Mouse (Mus musculus) embryonic facial prominence, embryonic 11.5 days (tissue): ENCODE measurements around the gene Ltb4r2. TPM values are rescaled to one million over a fixed set of nuclear protein-coding genes. Genes with fewer than 3 reads are reported as not detected.

Experiments used
- ATAC-seq: fragments of 200-750 bp; cut with Nextera tagmentation; replicated peaks from 2 replicates; pipeline ENCODE4 v1.8.0; 2017; ENCODE audit warnings: low read depth; ENCODE audit not compliant: insufficient number of reproducible peaks, low FRiP score, low TSS enrichment
- DNase-seq: peaks from one replicate; pipeline ENCODE4 v3.0.0-alpha.2; 2015; ENCODE audit warnings: low spot score
- H3K27ac ChIP-seq: fragments of 300-500 bp; sonication (generic); replicated peaks from 2 replicates; pipeline ENCODE4 v1.5.1; 2014; ENCODE audit warnings: mild to moderate bottlenecking, low read depth, low read length, control low read depth
- H3K27me3 ChIP-seq: fragments of 300-500 bp; sonication (generic); 2 replicates; pipeline ENCODE4 v1.6.1; 2014; ENCODE audit warnings: mild to moderate bottlenecking, low read length, moderate library complexity, mixed read lengths; ENCODE audit not compliant: control insufficient read depth, insufficient read depth
- H3K36me3 ChIP-seq: fragments of 300-500 bp; sonication (generic); replicated peaks from 2 replicates; pipeline ENCODE4 v1.6.1; 2014; ENCODE audit warnings: low read depth, mild to moderate bottlenecking, low read length, moderate library complexity, mixed read lengths; ENCODE audit not compliant: control insufficient read depth, insufficient read depth
- H3K4me1 ChIP-seq: fragments of 300-500 bp; sonication (generic); 2 replicates; pipeline ENCODE4 v1.6.1; 2014; ENCODE audit warnings: low read length, mixed read lengths; ENCODE audit not compliant: control insufficient read depth, insufficient read depth
- H3K4me2 ChIP-seq: fragments of 300-500 bp; sonication (generic); 2 replicates; pipeline ENCODE4 v1.6.1; 2014; ENCODE audit warnings: low read depth, mild to moderate bottlenecking, control low read depth, low read length, moderate library complexity
- H3K4me3 ChIP-seq: fragments of 300-500 bp; sonication (generic); 2 replicates; pipeline ENCODE4 v1.5.1; 2014; ENCODE audit warnings: low read depth, low read length, control low read depth
- H3K9ac ChIP-seq: fragments of 300-500 bp; sonication (generic); replicated peaks from 2 replicates; pipeline ENCODE4 v1.6.1; 2014; ENCODE audit warnings: mild to moderate bottlenecking, control low read depth, low read length
- H3K9me3 ChIP-seq: fragments of 300-500 bp; sonication (generic); replicated peaks from 2 replicates; pipeline ENCODE4 v1.6.1; 2016; ENCODE audit warnings: mild to moderate bottlenecking, low read length, inconsistent platforms, mixed read lengths; ENCODE audit not compliant: control insufficient read depth
- WGBS: fragments of 180-500 bp; shearing (Covaris S2); extraction: QIAGEN DNeasy Blood & Tissue Kit; methylation state at CpG from one replicate; pipeline ENCODE4 v1.1.7; 2014; 5-methylcytosine and 5-hydroxymethylcytosine counted together
- polyA plus RNA-seq: library from polyadenylated mRNA; unstranded; fragments of >200 nt; fragmentation: Nextera tagmentation; extraction: Ambion mirVana; gene quantifications from 2 replicates; pipeline ENCODE4 v1.2.1, GENCODE M21; 2014

Gene Ltb4r2
- polyA plus RNA-seq, 1 experiment from 2014 or later = 0.34 TPM

DNA sequence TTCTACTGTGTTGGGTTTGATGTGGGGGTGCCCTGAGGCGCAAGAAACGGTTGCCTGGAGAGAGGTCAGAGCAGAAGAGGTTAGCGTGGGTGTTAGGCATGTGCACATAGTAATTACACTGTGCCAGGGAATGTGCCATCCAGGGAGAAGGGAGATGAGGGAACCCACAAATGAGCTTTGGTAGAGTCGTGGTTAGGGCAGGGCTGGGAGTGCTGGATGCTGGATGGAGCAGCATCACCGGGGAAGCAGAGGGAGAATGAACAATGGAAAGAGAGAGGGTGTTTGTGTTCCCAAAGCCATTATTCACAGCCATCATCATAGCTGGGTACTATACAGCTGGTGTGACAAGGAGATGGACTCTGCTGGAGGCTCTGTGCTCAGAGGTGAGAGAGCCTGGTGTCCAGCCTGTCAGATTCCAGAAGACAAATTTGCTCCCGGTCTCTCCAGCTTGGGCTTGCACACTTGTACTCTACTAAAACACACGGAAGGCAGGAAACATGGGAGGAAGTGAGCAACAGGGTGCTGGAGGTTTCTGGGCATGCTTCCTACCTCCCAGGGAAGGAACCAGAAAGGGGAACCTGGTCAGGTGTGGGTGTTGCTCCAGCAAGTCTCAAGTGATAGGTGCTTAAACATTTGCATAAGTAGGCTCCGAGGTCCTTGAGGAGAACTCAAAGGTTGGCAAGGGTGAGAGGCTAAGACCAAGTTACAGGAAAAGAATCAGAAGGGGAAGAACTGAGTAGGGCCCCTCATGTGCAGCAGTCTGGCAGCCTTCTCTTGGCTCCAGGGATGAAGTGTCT, 33.1 kb upstream of the Ltb4r2 start:
- no peaks in the 10 kb centered on the region for H3K27me3 ChIP-seq
- H3K27ac ChIP-seq = no peak overlapping the region
- DNase-seq (no peak), ATAC-seq (no peak)
- no peaks in the 10 kb centered on the region for H3K9me3 ChIP-seq
- WGBS = 71% methylated on average over 8 of the region's 8 CpGs
- H3K9ac ChIP-seq = no peak overlapping the region
- no peak overlapping the region for H3K4me3 ChIP-seq
- H3K4me2 ChIP-seq = no peak overlapping the region
- H3K4me1 ChIP-seq = no peaks in the 10 kb centered on the region
- no peaks in the 10 kb centered on the region for H3K36me3 ChIP-seq

DNA sequence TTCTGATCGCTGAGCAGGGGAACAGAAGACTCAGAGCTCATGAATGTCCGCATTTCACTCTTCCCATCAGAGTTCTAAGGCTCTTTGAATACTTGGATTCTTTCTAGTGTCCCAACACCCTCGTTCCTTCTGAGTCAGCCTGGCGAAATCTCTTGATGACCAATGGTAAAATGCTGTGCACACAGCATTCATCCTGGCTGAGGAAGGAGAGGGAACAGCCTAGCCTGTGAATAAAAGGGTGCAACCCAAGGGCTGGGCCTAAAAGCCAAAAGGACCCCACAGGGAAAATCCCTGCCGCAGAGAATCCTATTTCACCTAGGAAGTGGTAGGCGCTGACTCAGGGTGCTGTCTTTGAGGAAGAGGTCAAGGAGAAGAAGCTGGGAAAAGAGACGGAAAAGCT, 31.1 kb upstream of the Ltb4r2 start:
- no peak overlapping the region for H3K27ac ChIP-seq
- no peak overlapping the region for H3K9ac ChIP-seq
- H3K4me1 ChIP-seq = no peaks in the 10 kb centered on the region
- no peak overlapping the region for H3K4me2 ChIP-seq
- H3K4me3 ChIP-seq = no peak overlapping the region
- no peaks in the 10 kb centered on the region for H3K36me3 ChIP-seq
- no peak for DNase-seq
- H3K9me3 ChIP-seq = no peaks in the 10 kb centered on the region
- 84% methylated on average over 7 of the region's 7 CpGs for WGBS
- ATAC-seq = no peak
- H3K27me3 ChIP-seq = no peaks in the 10 kb centered on the region

DNA sequence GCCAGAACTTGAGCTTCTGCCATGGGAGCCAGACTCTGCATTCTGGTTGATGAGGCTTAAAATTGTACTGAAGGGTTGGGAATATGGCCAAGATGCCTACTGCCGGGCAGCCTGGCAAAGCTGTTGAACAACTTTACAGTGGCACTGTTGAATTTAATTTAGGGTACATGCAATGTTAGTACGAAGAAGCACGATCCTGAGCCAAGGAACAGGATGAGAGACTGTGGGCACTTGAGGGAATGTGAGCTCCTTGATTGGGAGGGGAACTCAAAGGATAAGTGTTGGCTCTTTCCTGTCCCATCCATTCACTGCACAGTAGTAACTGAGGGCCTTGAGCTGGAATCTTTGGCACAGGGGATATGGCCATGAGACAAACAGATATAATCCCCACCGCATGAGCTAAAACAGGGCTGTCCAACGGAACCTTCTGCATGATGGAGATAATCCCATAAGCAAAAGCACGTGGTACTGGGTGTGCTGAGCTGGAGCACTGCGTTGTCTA, 30.6 kb upstream of the Ltb4r2 start:
- Histone ChIP-seq H3K4me1 (no peaks in the 10 kb centered on the region), H3K9ac (no peak overlapping the region)

DNA sequence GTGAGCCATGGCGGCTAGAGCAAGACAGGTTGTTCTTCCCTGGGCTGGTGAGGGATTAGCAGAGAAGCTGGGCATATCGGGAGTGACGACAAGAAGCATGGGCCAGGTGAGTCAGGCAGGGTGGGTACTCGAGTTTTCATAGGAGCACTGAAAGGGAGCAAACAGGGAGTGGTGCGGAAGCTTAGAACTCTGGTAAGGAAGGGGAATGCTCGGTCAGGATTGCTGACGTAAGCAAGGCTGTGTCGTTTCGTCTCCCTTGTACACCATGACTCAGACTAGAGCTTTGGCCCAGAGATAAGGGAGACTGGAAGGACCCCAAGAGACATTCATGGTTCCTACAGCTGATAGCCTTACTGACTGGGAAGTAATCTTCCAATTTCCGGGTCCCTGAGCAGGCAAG, 27.3 kb upstream of the Ltb4r2 start:
- Histone ChIP-seq H3K27ac (no peak overlapping the region), H3K4me1 (no peaks in the 10 kb centered on the region), H3K27me3 (no peaks in the 10 kb centered on the region), H3K4me3 (no peak overlapping the region), H3K36me3 (no peaks in the 10 kb centered on the region; the same call in 1 of the 2 replicates), H3K9ac (no peak overlapping the region), H3K4me2 (no peak overlapping the region), H3K9me3 (no peaks in the 10 kb centered on the region)
- WGBS = 81% methylated on average over 10 of the region's 10 CpGs
- DNase-seq (no peak), ATAC-seq (no peak)

More for the DNA sequence above, 30.6 kb upstream of the Ltb4r2 start:
- no peak overlapping the region for H3K27ac ChIP-seq
- H3K4me2 ChIP-seq = no peak overlapping the region
- no peaks in the 10 kb centered on the region for H3K27me3 ChIP-seq
- no peak for ATAC-seq
- H3K4me3 ChIP-seq = no peak overlapping the region
- 89% methylated on average over 7 of the region's 7 CpGs for WGBS
- no peaks in the 10 kb centered on the region for H3K36me3 ChIP-seq
- no peak for DNase-seq
- H3K9me3 ChIP-seq = no peaks in the 10 kb centered on the region

DNA sequence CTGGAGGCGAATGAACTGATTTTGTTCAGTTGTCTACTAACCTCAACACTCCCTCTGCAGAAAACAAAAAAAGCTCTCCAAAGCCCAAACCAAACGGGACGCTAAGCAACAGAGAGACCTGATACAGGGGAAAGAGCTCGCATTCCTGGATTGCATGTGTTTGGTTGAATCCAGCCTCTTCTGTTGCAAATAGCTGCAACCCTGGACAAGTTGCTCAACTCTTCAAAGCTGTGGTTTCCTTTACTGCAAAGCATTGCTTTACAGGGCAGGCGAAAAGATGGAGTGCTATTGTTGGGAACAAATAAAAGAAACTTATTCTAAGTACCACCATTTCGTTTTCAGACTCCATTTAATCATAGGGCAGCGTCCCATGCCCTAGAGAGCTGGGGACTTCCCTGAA, 26.4 kb upstream of the Ltb4r2 start:
- Histone ChIP-seq H3K36me3 (no peaks in the 10 kb centered on the region; the same call in 1 of the 2 replicates), H3K9me3 (no peaks in the 10 kb centered on the region), H3K9ac (no peak overlapping the region), H3K27me3 (no peaks in the 10 kb centered on the region), H3K4me2 (no peak overlapping the region), H3K4me3 (no peak overlapping the region), H3K27ac (no peak overlapping the region), H3K4me1 (no peaks in the 10 kb centered on the region)
- WGBS = 74% methylated on average over 7 of the region's 7 CpGs
- ATAC-seq (no peak), DNase-seq (no peak)

DNA sequence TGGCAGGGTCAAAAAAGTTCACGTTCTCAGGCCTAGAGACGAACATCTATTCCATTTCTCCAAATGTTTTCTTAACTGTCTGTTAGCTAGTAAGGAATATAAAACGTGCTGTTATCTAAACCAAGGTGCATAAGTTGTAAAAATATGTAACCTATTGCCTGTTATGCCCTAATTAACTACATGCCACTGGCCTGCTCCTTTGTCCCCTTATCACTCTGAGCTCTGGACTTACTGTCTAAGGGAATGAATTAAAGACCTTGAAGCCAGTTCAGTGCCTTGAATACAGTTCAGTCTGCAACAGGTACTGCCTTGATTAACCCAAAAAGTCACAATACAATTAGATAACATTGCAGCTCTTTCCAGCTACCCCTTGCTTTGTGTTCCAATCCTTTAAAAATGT, 25.9 kb upstream of the Ltb4r2 start:
- ATAC-seq = no peak
- Histone ChIP-seq H3K4me1 (no peaks in the 10 kb centered on the region), H3K36me3 (no peaks in the 10 kb centered on the region; the same call in 1 of the 2 replicates), H3K4me2 (no peak overlapping the region), H3K9ac (no peak overlapping the region), H3K27ac (no peak overlapping the region), H3K9me3 (no peaks in the 10 kb centered on the region), H3K27me3 (no peaks in the 10 kb centered on the region), H3K4me3 (no peak overlapping the region)
- 68% methylated on average over 3 of the region's 3 CpGs for WGBS
- DNase-seq = no peak

DNA sequence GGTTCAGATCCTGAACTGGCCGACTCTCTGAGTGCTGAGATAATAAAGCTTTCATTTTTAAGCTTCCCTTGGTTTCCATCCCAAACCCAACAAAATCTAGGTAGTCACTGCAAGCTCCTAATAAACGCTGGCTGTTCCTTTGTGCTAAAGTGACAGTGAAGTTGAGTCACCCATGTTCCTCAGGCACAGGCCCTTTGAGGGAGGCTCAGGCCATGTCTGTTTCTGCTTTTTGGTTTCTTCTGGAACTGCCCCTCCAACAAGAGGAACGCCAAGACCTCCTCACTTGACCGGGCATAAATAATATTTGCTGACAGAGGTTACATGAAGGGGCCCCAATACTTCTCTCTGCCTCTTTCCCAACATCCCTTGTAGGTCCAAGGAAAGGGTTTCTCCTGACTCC, 25.5 kb upstream of the Ltb4r2 start:
- H3K4me1 ChIP-seq = no peaks in the 10 kb centered on the region
- 80% methylated on average over 4 of the region's 4 CpGs for WGBS
- H3K4me3 ChIP-seq = no peak overlapping the region
- H3K4me2 ChIP-seq = no peak overlapping the region
- H3K36me3 ChIP-seq = no peaks in the 10 kb centered on the region; the same call in 1 of the 2 replicates
- H3K9ac ChIP-seq = no peak overlapping the region
- DNase-seq (no peak), ATAC-seq (no peak)
- H3K27me3 ChIP-seq = no peaks in the 10 kb centered on the region
- no peak overlapping the region for H3K27ac ChIP-seq
- no peaks in the 10 kb centered on the region for H3K9me3 ChIP-seq

DNA sequence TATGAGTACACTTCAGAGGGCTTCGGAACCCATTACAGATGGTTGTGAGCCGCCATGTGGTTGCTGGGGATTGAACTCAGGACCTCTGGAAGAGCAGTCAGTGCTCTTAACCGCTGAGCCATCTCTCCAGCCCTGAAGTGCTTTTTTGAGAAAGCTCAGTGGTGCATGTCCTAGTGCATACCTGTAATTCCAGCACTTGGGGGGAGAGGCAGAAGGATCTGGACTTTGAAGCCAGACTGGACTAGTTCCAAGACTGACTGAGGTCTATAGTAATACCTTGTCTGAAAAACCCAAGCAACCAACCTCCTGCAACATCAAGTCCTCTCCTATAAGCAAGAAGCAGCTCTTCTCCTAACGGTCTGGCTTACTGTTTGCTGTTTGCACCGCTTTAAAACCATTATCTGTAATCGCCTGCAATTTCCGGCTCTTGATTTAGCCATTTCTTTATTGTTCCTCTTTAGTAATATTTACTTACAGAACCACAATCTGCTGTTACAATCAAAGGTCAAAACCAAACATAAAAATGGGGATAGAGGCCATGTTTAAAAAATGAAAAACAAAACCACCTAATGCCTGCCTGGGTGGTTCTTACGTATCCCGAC, 24.0 kb upstream of the Ltb4r2 start:
- no peak for ATAC-seq
- no peak overlapping the region for H3K9ac ChIP-seq
- H3K4me2 ChIP-seq = no peak overlapping the region
- no peak overlapping the region for H3K27ac ChIP-seq
- H3K9me3 ChIP-seq = no peaks in the 10 kb centered on the region
- no peak overlapping the region for H3K4me3 ChIP-seq
- no peaks in the 10 kb centered on the region for H3K27me3 ChIP-seq
- 82% methylated on average over 9 of the region's 9 CpGs for WGBS
- no peaks in the 10 kb centered on the region; the same call in 1 of the 2 replicates for H3K36me3 ChIP-seq
- no peak for DNase-seq
- no peaks in the 10 kb centered on the region for H3K4me1 ChIP-seq
